In the genomic region with DNA sequence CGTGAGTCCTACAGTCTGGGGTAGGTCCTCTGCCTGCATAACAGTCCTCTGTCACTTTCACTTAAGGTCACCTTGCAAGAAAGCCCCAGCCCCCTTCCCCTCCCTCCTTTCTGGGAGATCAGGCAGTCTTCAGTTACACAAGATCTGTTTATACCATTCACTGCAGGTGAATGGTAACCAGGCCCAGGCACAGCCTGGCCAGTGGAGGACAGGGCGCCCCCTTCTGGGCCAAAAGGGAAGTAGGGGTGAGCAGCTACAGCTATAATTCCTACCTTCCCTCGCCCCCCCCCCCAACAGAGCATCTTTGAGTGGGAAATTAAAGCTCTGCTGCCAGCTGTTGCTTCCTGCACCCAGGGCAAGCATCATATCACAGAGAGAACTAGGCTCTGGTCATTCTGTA, we compare ENCODE assay signal across 10 mouse cellular contexts. TPM values are rescaled to one million over a fixed set of nuclear protein-coding genes. Genes with fewer than 3 reads are reported as not detected.
DNase-seq lines count a peak whose midpoint lies in the region; ATAC-seq and TF ChIP-seq lines count a peak whose summit lies in the region.
"Had no signal": no experiment of that assay in that cellular context is flagged by ENCODE, and none has a peak within 500 bp of the region (broad histone marks: within the 10 kb centered on the region; RNA-seq: fewer than 3 reads in every experiment).

No protein-coding gene starts in this region.

- 50% methylated on average over 3 of the region's 3 CpGs for WGBS in heart, postnatal 0 days
- WGBS in heart, embryonic 12.5 days = 53% methylated on average over 3 of the region's 3 CpGs

- no peak overlapping the region for H3K4me3 ChIP-seq in heart, postnatal 0 days (ENCODE audit: low read depth, low read length)
- no peak overlapping the region for H3K4me3 ChIP-seq in heart, embryonic 12.5 days
- H3K4me3 ChIP-seq: heart, embryonic 13.5 days had no signal

- no peaks in the 10 kb centered on the region for H3K4me1 ChIP-seq in heart, postnatal 0 days (ENCODE audit: control insufficient read depth, insufficient read depth)
- peaks cover 11% of the 10 kb centered on the region for H3K4me1 ChIP-seq in heart, embryonic 12.5 days (replicated peaks)

- no peak for DNase-seq in heart, postnatal 0 days (ENCODE audit: low spot score)
- DNase-seq in ovary, postnatal 36 days (ENCODE audit: low spot score) = peak; percentile 30
- no peak for DNase-seq in ovary, adult 18-20 months (ENCODE audit: low spot score)
- DNase-seq in brain, embryonic 14.5 days (ENCODE audit: low read depth) = no peak
- DNase-seq in thymus, postnatal 14 days = peak; percentile 61
- no peak for DNase-seq in heart, adult 18-20 months
- DNase-seq in ovary, postnatal 10 days (ENCODE audit: low spot score) = no peak
- DNase-seq: right cerebral cortex, postnatal 25 days had no signal

- no peak for TF ChIP-seq POLR2A in brain, embryonic 14.5 days (IDR thresholded peaks at IDR 0.05; ENCODE audit: borderline replicate concordance, extremely low read depth, insufficient read depth, insufficient read length, poor library complexity, severe bottlenecking)

- ATAC-seq in heart, postnatal 0 days (ENCODE audit: insufficient read depth, low read depth) = no peak
- ATAC-seq in heart, embryonic 12.5 days (ENCODE audit: insufficient number of reproducible peaks, low FRiP score) = no peak

- no peaks in the 10 kb centered on the region for H3K27me3 ChIP-seq in heart, postnatal 0 days (ENCODE audit: control insufficient read depth, insufficient read depth, low read length)
- peaks cover 12% of the 10 kb centered on the region for H3K27me3 ChIP-seq in heart, embryonic 12.5 days (replicated peaks)

- no peaks in the 10 kb centered on the region for H3K9me3 ChIP-seq in heart, postnatal 0 days (replicated peaks; ENCODE audit: control insufficient read depth, low read length)
- no peaks in the 10 kb centered on the region; the same call in 1 of the 2 replicates for H3K9me3 ChIP-seq in heart, embryonic 12.5 days (replicated peaks)

- no peak overlapping the region for H3K9ac ChIP-seq in heart, postnatal 0 days (replicated peaks; ENCODE audit: low read depth, low read length)
- no peak overlapping the region for H3K9ac ChIP-seq in heart, embryonic 12.5 days
- H3K9ac ChIP-seq: heart, embryonic 13.5 days had no signal

- no peak overlapping the region for H3K27ac ChIP-seq in heart, postnatal 0 days (ENCODE audit: low read depth)
- no peak overlapping the region for H3K27ac ChIP-seq in heart, embryonic 12.5 days (ENCODE audit: poor library complexity, severe bottlenecking)
- H3K27ac ChIP-seq: heart, embryonic 13.5 days had no signal

- no peak for TF ChIP-seq EP300 in heart, postnatal 0 days (IDR thresholded peaks at IDR 0.05; ENCODE audit: low read depth)

- no peaks in the 10 kb centered on the region for H3K36me3 ChIP-seq in heart, postnatal 0 days (replicated peaks; ENCODE audit: control insufficient read depth, insufficient read depth, low read length)
- H3K36me3 ChIP-seq in heart, embryonic 12.5 days = no peaks in the 10 kb centered on the region
- H3K36me3 ChIP-seq: heart, embryonic 13.5 days had no signal

- TF ChIP-seq CTCF in heart, postnatal 0 days (IDR thresholded peaks at IDR 0.05; ENCODE audit: low read depth) = peak; percentile 24
- TF ChIP-seq CTCF in brain, embryonic 14.5 days (IDR thresholded peaks at IDR 0.05; ENCODE audit: borderline replicate concordance, extremely low read depth, insufficient read depth, insufficient read length) = peak; percentile 40

- no peak overlapping the region for H3K4me2 ChIP-seq in heart, postnatal 0 days (ENCODE audit: low read depth, low read length)
- no peak overlapping the region for H3K4me2 ChIP-seq in heart, embryonic 12.5 days
- H3K4me2 ChIP-seq: heart, embryonic 13.5 days had no signal

RNA-seq across cellular contexts. Expression of a gene that starts 25.4 kb away (rescaled TPM):
- total RNA-seq in heart, postnatal 0 days (2014; rRNA removed; ENCODE audit: low replicate concordance) = not detected in 2 replicates
- polyA plus RNA-seq in heart, postnatal 0 days (2015; fragmentation: Nextera tagmentation; extraction: Ambion mirVana) = not detected in 2 replicates
- not detected in 2 replicates for polyA plus RNA-seq in heart, embryonic 12.5 days (2016; fragmentation: Nextera tagmentation; extraction: Ambion mirVana)
- polyA plus RNA-seq in brain, embryonic 14.5 days (2012; rRNA removed) = not detected in 2 replicates
- not detected for total RNA-seq in heart, adult 18-20 months (2021)
- polyA plus RNA-seq: heart, embryonic 13.5 days had no signal

RNA-seq across cellular contexts. Expression of a gene that starts 26.0 kb away (rescaled TPM):
- total RNA-seq in heart, postnatal 0 days (2014; rRNA removed; ENCODE audit: low replicate concordance) = 0.70 and 1.3 TPM in 2 replicates
- 0.14 and 0.40 TPM in 2 replicates for polyA plus RNA-seq in heart, postnatal 0 days (2015; fragmentation: Nextera tagmentation; extraction: Ambion mirVana)
- 0.15 and 0.21 TPM in 2 replicates for polyA plus RNA-seq in heart, embryonic 12.5 days (2016; fragmentation: Nextera tagmentation; extraction: Ambion mirVana)
- polyA plus RNA-seq in brain, embryonic 14.5 days (2012; rRNA removed) = 0.38 and 0.63 TPM in 2 replicates
- 1 to 10 TPM; 1.3 to 1.7 TPM for total RNA-seq in heart, adult 18-20 months (2021)

Comparison
In these comparisons a context has a peak if more than half of its experiments do, and no peak if none do; other contexts are left out.
1. DNase-seq: peak in ovary, postnatal 36 days (single experiment) and thymus, postnatal 14 days (single experiment); none in heart, postnatal 0 days (single experiment), ovary, adult 18-20 months (single experiment), brain, embryonic 14.5 days (single experiment), heart, adult 18-20 months (0 of 2) and ovary, postnatal 10 days (single experiment).